Mouse (Mus musculus): Measurements from ENCODE around the gene Pipox.
A peak's percentile ranks its signal among the peaks of the same experiment; 100 is the strongest.

- TF ChIP-seq CTCF (IDR thresholded peaks at IDR 0.05; ENCODE audit: borderline replicate concordance, extremely low read depth, insufficient read depth, insufficient read length) (peak; percentile 3; the same call in 1 of the 2 replicates), POLR2A (IDR thresholded peaks at IDR 0.05; ENCODE audit: borderline replicate concordance, extremely low read depth, insufficient read depth, insufficient read length, poor library complexity, severe bottlenecking) (no peak)
These were observed 2.1 kb upstream of the Pipox start for GRCm38 (mm10) chr11:77896011-77896410.

All from brain, embryonic 14.5 days (tissue).